Mouse (Mus musculus) embryonic facial prominence, embryonic 14.5 days (tissue): Measurements from ENCODE around the gene Mocs3. TPM values are rescaled to one million over a fixed set of nuclear protein-coding genes. Genes with fewer than 3 reads are reported as not detected.
A peak's percentile ranks its signal among the peaks of the same experiment; 100 is the strongest.

Source experiments
- ATAC-seq: fragments of 200-750 bp; cut with Nextera tagmentation; 2 replicates; pipeline ENCODE4 v1.8.0; 2017; ENCODE audit warnings: low read depth, moderate number of reproducible peaks, moderate TSS enrichment
- DNase-seq: peaks from one replicate; pipeline ENCODE4 v3.0.0-alpha.2; 2015; ENCODE audit warnings: low spot score
- H3K27ac ChIP-seq: fragments of 300-500 bp; sonication (generic); replicated peaks from 2 replicates; pipeline ENCODE4 v1.5.1; 2014; ENCODE audit warnings: low read depth, mild to moderate bottlenecking, low read length, moderate library complexity
- H3K27me3 ChIP-seq: fragments of 300-500 bp; sonication (generic); replicated peaks from 2 replicates; pipeline ENCODE4 v1.6.1; 2014; ENCODE audit warnings: low read length; ENCODE audit not compliant: control insufficient read depth, insufficient read depth
- H3K36me3 ChIP-seq: fragments of 300-500 bp; sonication (generic); 2 replicates; pipeline ENCODE4 v1.6.1; 2014; ENCODE audit warnings: low read length, mixed read lengths; ENCODE audit not compliant: control insufficient read depth, insufficient read depth
- H3K4me1 ChIP-seq: fragments of 300-500 bp; sonication (generic); 2 replicates; pipeline ENCODE4 v1.6.1; 2014; ENCODE audit warnings: antibody characterized with exemption, low read length; ENCODE audit not compliant: control insufficient read depth, insufficient read depth
- H3K4me2 ChIP-seq: fragments of 300-500 bp; sonication (generic); 2 replicates; pipeline ENCODE4 v1.6.1; 2014; ENCODE audit warnings: low read depth, mild to moderate bottlenecking, low read length, moderate library complexity, mixed read lengths
- H3K4me3 ChIP-seq: fragments of 300-500 bp; sonication (generic); 2 replicates; pipeline ENCODE4 v1.5.1; 2014; ENCODE audit warnings: low read depth, mild to moderate bottlenecking, low read length
- H3K9ac ChIP-seq: fragments of 300-500 bp; sonication (generic); 2 replicates; pipeline ENCODE4 v1.6.1; 2014; ENCODE audit warnings: low read depth, mild to moderate bottlenecking, low read length, moderate library complexity, mixed read lengths
- H3K9me3 ChIP-seq: fragments of 300-500 bp; sonication (generic); 2 replicates; pipeline ENCODE4 v1.6.1; 2016; ENCODE audit warnings: low read length; ENCODE audit not compliant: control insufficient read depth
- WGBS: fragments of 180-500 bp; shearing (Covaris S2); extraction: QIAGEN DNeasy Blood & Tissue Kit; methylation state at CpG from one replicate; pipeline ENCODE4 v1.1.7; 2014; 5-methylcytosine and 5-hydroxymethylcytosine counted together
- polyA plus RNA-seq: library from polyadenylated mRNA; unstranded; fragments of >200 nt; fragmentation: Nextera tagmentation; extraction: Ambion mirVana; gene quantifications from 2 replicates; pipeline ENCODE4 v1.2.1, GENCODE M21; 2014

Mocs3 gene
- polyA plus RNA-seq, 1 experiment from 2014 or later: 8.8 TPM

GRCm38 (mm10) chr2:168250270-168250669 is 19.8 kb downstream of the Mocs3 start:
- 17% methylated on average over 8 of the region's 8 CpGs for WGBS
- DNase-seq (peak; percentile 68), ATAC-seq (peak; percentile 38; the same call in 1 of the 2 replicates)
- Histone ChIP-seq H3K4me3 (no peak overlapping the region), H3K27me3 (no peaks in the 10 kb centered on the region), H3K4me2 (no peak overlapping the region), H3K36me3 (no peaks in the 10 kb centered on the region), H3K27ac (no peak overlapping the region), H3K9ac (no peak overlapping the region), H3K9me3 (no peaks in the 10 kb centered on the region), H3K4me1 (no peaks in the 10 kb centered on the region)

DNA sequence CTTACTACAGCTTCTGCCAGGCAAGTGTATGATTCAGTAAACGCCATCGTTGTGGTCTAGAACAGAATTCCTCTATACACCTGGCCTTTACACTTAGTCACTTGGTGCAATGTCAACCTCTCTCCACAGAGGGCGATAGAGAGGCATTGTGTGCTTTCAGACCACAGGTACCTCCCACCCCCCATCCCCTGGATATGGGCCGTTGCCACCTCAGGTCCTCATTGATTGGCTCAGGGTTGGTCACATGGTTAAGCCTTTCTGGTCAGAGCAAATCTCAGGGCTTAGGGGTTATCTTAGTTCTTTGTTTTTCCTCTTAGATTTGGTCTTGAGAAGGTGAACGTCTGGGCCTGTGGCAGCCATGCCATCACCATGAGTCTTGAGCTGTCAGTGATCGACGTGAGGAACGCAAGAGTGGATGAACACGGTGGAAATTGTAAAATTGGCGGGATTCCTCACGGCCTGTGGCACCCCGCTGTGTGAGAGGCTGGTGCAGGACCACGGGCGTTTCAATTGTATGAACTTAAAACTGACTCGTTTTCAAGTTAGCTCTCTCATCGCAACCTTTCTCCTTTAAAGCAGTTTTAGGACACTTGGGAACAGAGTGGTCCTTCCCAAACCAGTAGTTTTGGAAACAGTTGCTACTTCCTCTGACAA is 22.3 kb downstream of the Mocs3 start:
- 13% methylated on average over 16 of the region's 16 CpGs for WGBS
- H3K27ac ChIP-seq: no peak overlapping the region
- H3K4me1 ChIP-seq: no peaks in the 10 kb centered on the region
- H3K4me3 ChIP-seq: no peak overlapping the region
- DNase-seq (peak; percentile 61), ATAC-seq (peak; percentile 38; the same call in 1 of the 2 replicates)
- H3K9me3 ChIP-seq: no peaks in the 10 kb centered on the region
- H3K9ac ChIP-seq: no peak overlapping the region
- no peaks in the 10 kb centered on the region for H3K36me3 ChIP-seq
- no peaks in the 10 kb centered on the region for H3K27me3 ChIP-seq
- H3K4me2 ChIP-seq: peak overlapping the region; percentile 7

GRCm38 (mm10) chr2:168253822-168254221 is 23.4 kb downstream of the Mocs3 start:
- H3K4me3 ChIP-seq: no peak overlapping the region
- DNase-seq (no peak), ATAC-seq (no peak)
- H3K27me3 ChIP-seq: no peaks in the 10 kb centered on the region
- WGBS: 59% methylated on average over 6 of the region's 7 CpGs
- H3K4me1 ChIP-seq: no peaks in the 10 kb centered on the region
- no peak overlapping the region for H3K4me2 ChIP-seq
- H3K9ac ChIP-seq: no peak overlapping the region
- H3K36me3 ChIP-seq: no peaks in the 10 kb centered on the region
- H3K9me3 ChIP-seq: no peaks in the 10 kb centered on the region
- H3K27ac ChIP-seq: no peak overlapping the region

DNA sequence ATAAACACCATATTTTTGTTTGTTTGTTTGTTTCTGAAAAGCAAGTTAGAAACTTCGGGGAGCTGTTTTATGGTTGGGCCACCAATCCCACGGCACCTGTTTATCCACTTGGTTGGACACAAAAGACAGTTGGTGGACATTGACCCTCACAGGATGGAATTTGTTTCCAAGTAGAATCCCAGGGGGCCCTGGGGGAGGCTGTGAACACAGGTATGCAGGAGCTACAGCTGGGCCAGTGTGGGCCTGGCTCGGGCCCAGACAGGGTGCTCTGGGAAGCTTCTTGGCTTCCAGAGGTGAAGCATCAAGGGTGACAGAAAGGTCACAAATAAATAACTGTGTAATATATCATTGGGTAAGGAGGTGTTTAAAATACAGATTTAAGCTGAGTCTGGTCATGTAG is 26.1 kb downstream of the Mocs3 start:
- no peak for ATAC-seq
- 81% methylated on average over 3 of the region's 3 CpGs for WGBS
- Histone ChIP-seq H3K27me3 (no peaks in the 10 kb centered on the region), H3K4me3 (no peak overlapping the region), H3K9me3 (no peaks in the 10 kb centered on the region), H3K9ac (no peak overlapping the region), H3K27ac (no peak overlapping the region), H3K36me3 (no peaks in the 10 kb centered on the region), H3K4me2 (no peak overlapping the region), H3K4me1 (no peaks in the 10 kb centered on the region)
- no peak for DNase-seq

- Histone ChIP-seq H3K36me3 (no peaks in the 10 kb centered on the region), H3K4me2 (no peak overlapping the region), H3K27me3 (no peaks in the 10 kb centered on the region), H3K9ac (no peak overlapping the region), H3K9me3 (no peaks in the 10 kb centered on the region), H3K4me3 (no peak overlapping the region), H3K4me1 (no peaks in the 10 kb centered on the region), H3K27ac (no peak overlapping the region)
- WGBS: 95% methylated on average over 4 of the region's 4 CpGs
- DNase-seq: no peak
- no peak for ATAC-seq
Observed at GRCm38 (mm10) chr2:168257188-168257587, 26.8 kb downstream of the Mocs3 start.

- Histone ChIP-seq H3K9ac (no peak overlapping the region), H3K4me3 (no peak overlapping the region), H3K9me3 (no peaks in the 10 kb centered on the region), H3K36me3 (no peaks in the 10 kb centered on the region), H3K4me1 (no peaks in the 10 kb centered on the region), H3K27me3 (no peaks in the 10 kb centered on the region), H3K4me2 (no peak overlapping the region), H3K27ac (no peak overlapping the region)
- no peak for ATAC-seq
- DNase-seq: no peak
- 87% methylated on average over 8 of the region's 8 CpGs for WGBS
Observed at GRCm38 (mm10) chr2:168259046-168259445, 28.6 kb downstream of the Mocs3 start.

DNA sequence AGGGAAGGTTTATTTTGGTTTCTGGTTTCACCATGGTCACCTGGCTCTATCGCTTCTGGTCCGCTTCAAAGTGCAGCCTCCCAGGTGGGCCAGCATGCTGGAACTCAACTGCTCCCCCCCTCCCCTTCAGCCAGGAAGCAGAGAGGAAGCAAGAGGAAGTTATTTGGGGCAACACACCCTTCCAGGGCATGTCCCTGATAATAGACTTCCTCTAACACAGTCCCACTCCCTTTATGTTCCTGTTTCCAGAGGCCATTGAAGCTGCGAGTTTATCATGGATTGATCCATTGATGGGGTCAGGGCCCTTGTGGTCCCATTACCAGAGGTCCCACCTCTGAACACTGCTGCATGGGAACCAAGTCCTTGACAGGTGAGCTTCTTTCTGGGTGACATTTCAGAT is 29.7 kb downstream of the Mocs3 start:
- ATAC-seq (no peak), DNase-seq (no peak)
- Histone ChIP-seq H3K27ac (no peak overlapping the region), H3K9ac (no peak overlapping the region), H3K4me3 (no peak overlapping the region), H3K9me3 (no peaks in the 10 kb centered on the region), H3K27me3 (no peaks in the 10 kb centered on the region), H3K36me3 (no peaks in the 10 kb centered on the region), H3K4me2 (no peak overlapping the region), H3K4me1 (no peaks in the 10 kb centered on the region)
- WGBS: 93% methylated on average over 3 of the region's 3 CpGs

GRCm38 (mm10) chr2:168260900-168261299 is 30.5 kb downstream of the Mocs3 start:
- no peaks in the 10 kb centered on the region for H3K9me3 ChIP-seq
- ATAC-seq (peak; percentile 69), DNase-seq (peak; percentile 62)
- H3K4me2 ChIP-seq: no peak overlapping the region
- 88% methylated on average over 10 of the region's 10 CpGs for WGBS
- no peak overlapping the region for H3K9ac ChIP-seq
- no peaks in the 10 kb centered on the region for H3K36me3 ChIP-seq
- no peak overlapping the region for H3K27ac ChIP-seq
- no peaks in the 10 kb centered on the region for H3K27me3 ChIP-seq
- H3K4me1 ChIP-seq: no peaks in the 10 kb centered on the region
- no peak overlapping the region for H3K4me3 ChIP-seq

- DNase-seq: no peak
- no peaks in the 10 kb centered on the region for H3K27me3 ChIP-seq
- no peaks in the 10 kb centered on the region for H3K36me3 ChIP-seq
- H3K4me3 ChIP-seq: no peak overlapping the region
- peak; percentile 41; the same call in 1 of the 2 replicates for ATAC-seq
- H3K4me1 ChIP-seq: no peaks in the 10 kb centered on the region
- no peak overlapping the region for H3K27ac ChIP-seq
- H3K9me3 ChIP-seq: no peaks in the 10 kb centered on the region
- no peak overlapping the region for H3K9ac ChIP-seq
- 36% methylated on average over 7 of the region's 7 CpGs for WGBS
- H3K4me2 ChIP-seq: peak overlapping the region; percentile 39; the same call in 1 of the 2 replicates
Observed at GRCm38 (mm10) chr2:168268033-168268432, 37.6 kb downstream of the Mocs3 start.
